Mouse (Mus musculus): Measurements from ENCODE around the gene Srebf1.
A peak's percentile ranks its signal among the peaks of the same experiment; 100 is the strongest.

The Srebf1 gene

DNA sequence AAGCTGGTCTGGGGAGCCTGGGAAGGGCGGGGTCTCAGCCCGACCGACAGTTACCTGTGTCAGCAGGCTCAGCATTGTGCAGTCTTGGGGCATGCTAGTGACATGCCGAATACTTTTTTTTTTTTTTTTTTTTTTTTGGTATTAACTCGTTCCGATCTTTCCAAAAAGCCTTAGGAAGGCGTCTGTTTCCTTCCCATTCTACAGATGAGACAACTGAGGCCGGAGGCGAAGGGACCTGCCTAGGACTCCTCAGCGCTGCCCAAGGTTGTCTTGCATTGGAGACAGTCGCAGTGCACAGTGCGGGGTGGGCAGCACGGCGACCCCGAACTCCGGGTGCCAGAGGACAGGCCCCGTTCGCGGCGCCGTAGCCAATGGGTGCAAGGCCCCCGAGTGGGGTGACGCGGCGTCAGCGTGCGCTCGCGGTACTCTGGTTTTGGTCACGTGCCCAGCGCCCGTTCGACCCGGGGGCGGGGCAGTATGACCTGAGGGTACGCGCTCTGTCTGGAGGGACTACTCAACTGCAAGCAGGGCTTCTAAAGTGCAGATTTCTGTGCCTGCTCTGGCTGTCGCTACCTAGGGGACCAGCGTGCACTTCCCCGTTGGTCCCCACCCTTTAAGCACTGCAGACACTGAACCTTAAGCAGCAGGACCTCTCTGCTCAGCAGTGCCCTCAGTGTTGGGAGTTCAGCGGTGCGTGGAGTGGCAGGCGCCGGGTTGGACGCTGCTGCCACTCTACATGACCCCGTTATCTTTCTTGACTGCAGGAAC, at the start of gene Srebf1:
Gene Srebf1, minus strand, starts transcription at position 113 of the 768 bp plus-strand sequence.
- DNase-seq (ENCODE audit: low read depth, low spot score): no peak

DNA sequence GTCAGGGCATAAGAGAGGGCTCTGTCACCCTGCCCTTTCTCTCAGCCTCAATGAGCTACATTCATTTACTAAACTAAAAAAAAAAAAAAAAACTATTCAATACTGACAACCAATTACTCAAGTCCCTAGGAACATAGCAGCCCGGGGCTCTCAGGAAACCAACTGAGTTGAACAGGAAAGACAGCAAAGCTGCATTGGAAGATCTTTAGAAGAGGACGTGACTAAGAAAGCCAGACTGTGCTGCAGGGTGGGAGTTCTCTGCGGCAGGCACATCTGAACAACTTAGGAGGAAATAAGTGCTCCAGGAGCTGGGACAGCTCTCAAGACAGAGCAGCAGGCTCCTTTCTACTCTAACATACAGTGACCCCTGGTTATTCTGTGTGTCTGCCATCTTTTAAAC, 46.2 kb upstream of the Srebf1 start:
- no peak for DNase-seq (ENCODE audit: low read depth, low spot score)

DNA sequence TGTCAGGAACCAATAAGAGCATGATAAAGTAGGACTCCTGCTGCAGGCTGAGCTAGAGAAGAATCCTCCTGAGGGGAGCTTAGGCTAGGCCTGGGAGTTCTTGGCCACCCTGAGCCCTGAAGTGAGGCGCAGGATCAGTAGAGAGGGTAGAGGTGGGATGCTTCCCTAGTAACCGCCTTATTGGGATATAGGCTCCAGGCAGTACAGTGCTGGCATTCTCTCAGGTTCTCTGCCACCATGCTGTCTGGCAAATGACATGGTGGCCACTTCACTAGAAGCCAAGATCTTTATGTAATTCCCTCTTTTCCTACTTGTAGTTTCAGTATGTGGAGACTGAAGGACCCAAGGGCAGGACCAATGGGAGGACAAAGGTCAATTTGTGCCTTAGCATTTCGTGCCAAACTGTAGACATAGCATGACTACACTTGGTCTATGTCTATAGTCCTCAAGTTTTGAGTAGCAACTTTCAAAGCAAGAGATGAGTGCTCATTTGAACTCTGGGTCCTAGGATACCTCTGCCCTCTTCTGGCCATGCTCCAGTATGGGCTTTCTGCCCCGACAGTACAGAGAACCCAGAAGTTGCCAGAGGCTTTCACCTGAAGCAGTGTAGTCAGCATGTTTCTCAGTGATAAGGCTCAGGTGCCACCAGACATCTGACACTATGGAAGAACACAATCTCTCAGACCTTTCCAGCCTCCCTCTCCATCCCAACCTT, 43.0 kb upstream of the Srebf1 start:
- DNase-seq (ENCODE audit: low read depth, low spot score): no peak

DNA sequence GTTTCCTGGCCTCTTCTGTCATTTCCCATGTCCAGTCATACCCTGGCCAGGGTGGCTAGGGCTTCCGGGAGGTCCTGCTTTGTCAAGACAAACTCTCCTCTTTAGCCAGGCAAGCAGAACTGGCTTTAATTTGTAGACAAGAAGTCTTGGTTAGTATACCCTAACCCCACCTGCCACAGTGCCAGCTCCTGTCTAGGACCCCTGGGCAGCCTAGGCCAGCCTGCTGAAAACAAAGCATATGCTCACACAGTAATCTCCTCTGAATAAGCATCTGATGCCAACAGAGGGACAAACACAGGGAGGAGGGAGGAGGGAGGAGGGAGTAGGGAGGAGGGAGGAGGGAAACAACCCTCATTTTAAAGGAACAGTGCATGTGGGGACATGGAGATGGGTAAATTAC, 42.3 kb upstream of the Srebf1 start:
- no peak for DNase-seq (ENCODE audit: low read depth, low spot score)

DNA sequence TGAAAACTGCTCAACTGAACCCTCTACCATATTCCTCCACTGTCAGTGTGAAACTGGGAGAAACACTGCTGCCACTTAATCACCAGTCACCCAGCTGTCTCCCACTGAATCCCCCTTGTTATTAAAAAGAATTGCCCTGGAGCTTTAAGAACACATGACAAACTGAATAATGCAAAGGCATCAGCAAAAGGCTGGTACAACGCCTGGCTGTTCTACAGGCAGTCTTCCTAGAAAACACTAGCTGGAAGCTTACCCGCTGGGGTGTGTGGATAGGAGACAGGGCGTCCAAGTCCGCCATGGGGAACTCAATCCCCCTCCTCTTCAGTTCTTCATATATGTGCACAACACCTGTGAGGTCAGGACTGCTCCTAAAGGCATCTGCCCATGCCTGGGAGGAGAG, 40.0 kb upstream of the Srebf1 start:
- no peak for DNase-seq (ENCODE audit: low read depth, low spot score)

DNA sequence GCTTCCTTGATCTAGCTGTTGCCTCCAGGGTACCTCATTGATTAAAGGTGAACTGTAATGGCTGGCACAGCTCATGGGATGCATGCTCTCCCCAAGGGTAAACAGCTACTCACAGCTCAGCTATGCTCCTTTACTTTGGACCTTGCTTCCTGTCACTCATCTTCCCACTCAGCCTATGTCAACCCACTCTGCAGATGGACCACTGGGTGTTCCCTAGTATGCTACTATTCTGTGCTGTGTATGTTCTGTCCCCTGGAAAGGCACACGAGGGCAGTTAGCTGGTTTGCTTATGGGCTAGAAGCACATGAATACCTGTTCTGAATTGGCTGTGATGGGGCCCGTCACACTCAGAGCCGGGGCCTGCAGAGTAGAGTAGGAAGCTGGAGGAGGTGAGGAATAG, 38.4 kb upstream of the Srebf1 start:
- DNase-seq (ENCODE audit: low read depth, low spot score): no peak

DNA sequence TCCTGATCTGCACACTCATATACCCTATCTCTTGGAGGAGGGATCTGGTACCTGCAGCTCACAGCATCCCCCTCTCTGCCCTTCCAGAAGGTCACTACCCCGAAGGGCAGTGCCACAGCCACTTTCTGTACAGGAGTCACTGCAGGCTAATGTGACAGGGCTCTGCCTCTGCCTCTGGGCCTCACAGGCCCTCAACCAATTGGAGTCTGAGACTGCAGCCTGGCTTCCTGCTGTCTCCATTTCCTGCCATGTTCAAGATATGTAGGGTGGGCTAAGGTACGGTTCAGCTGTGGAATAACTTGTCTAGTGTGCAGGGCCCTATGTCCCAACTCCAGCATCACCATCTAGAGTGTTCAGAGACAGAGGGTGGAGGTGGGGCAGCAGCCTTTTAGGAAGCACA, 35.3 kb upstream of the Srebf1 start:
- no peak for DNase-seq (ENCODE audit: low read depth, low spot score)

DNA sequence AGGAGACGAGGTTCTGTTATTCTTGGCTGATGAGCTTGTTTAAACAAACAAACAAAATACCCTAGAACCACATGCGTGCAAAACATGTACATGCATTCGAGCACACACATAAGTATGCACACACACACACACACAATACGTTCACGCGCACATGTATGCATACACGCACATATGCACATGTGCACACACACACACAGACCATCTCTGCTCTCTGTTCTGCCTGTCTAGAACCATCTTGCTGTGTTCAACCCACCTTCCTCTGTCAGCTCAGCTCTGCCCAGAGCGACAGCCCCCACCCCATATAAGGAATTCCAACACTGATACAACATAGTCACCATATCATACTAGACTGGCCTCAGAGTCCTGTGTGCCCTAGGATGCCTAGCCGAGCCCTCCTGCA, 34.3 kb upstream of the Srebf1 start:
- DNase-seq (ENCODE audit: low read depth, low spot score): no peak

DNA sequence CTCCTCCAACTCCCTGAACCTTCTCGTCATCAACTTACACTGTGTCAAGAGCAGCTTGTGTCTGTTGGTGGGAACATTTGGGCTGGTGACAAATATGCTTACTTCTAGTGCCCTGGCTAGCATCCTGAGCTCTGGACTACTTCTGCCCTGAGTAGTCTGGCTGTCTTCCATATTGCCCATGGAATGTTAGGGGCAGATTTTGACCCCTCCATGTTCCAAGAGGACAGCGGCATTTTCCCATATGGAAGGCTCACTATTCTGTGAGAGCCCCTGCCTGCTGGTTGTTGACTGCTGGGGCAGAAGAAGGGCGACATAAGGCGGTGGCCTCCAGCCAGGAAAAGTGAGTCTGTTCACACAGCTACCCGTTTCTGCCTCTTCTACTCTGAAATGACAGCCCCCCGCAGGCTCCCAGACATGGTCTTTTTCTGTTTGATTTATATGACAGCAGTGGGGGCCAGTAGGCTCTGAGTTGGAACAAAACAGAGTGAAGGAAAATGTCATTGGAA, 33.8 kb upstream of the Srebf1 start:
- DNase-seq (ENCODE audit: low read depth, low spot score): peak; percentile 16

DNA sequence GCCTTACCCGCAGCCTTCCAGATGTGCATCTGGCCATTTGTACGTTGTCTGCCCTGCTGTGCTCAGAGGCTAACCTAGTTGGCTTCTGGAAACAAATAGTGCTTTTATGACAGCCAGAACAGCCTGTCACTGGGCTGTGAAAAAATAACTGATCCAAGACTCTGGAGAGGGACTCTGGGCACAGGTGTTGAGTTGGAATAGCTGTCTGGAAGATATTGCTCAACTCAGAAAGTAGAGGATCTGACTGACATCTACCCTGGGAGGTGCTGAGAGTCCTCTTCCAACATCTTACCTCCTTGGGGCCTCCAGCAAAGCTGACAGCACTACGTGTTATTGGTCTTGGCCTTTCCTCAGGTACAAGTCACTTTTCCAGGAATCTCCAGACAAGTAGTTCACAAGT, 33.3 kb upstream of the Srebf1 start:
- no peak for DNase-seq (ENCODE audit: low read depth, low spot score)

DNA sequence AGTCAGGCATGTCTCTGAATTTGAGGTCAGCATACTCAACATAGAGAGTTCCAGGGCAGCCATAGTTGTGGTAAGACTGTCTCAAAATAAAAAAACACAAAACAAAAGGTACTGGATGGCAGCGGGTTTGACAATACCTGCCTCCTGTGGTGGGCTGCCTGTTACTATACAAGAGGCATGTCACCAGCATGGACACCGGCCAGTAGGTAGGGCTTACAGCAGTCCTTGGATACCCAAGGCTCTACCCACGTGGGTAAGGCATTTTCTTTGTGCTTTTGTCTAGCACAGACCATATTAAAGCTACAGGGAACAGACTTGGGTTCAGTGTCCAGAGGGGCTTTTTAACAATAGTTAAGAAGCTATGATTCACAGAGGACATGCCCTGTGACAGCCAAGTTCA, 32.8 kb upstream of the Srebf1 start:
- DNase-seq (ENCODE audit: low read depth, low spot score): no peak

DNA sequence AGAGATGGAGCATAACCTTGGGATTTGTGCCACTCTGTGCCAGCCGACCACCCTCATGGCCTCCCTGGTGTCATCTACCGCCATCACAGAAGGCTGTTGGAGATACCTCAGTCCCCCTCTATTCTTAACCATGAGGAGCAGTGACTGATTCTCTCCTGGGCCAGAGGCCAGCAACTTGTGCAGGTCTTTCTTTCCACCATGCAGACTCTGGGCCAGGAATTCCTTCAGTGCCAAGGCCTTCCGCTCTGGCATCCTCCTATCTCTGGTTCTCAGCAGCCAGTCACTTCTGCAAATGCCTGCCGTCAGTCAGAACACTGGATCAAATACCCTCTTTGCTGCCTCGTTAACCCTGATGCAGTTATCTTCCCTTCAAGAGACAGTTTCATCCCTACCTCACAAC, 31.9 kb upstream of the Srebf1 start:
- DNase-seq (ENCODE audit: low read depth, low spot score): peak; percentile 6

DNA sequence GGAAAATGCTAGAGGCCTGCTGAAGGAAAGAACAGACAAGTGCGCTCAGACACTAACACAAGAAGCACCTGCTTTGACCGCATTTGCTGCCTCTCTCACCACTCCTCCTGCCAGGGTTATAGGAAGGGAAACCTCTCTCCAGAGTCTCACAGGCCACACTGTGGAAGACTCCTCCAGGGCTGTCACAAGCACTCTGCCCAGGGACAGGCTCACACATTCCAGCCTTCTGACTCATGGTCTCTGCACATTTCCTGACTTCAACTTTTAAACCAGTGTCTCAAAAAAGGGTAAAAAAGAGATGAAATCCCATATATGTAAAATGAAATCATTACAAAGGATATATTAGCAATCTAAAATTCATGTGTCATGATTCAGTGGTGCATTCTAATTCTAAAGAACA, 31.2 kb upstream of the Srebf1 start:
- DNase-seq (ENCODE audit: low read depth, low spot score): peak; percentile 74

DNA sequence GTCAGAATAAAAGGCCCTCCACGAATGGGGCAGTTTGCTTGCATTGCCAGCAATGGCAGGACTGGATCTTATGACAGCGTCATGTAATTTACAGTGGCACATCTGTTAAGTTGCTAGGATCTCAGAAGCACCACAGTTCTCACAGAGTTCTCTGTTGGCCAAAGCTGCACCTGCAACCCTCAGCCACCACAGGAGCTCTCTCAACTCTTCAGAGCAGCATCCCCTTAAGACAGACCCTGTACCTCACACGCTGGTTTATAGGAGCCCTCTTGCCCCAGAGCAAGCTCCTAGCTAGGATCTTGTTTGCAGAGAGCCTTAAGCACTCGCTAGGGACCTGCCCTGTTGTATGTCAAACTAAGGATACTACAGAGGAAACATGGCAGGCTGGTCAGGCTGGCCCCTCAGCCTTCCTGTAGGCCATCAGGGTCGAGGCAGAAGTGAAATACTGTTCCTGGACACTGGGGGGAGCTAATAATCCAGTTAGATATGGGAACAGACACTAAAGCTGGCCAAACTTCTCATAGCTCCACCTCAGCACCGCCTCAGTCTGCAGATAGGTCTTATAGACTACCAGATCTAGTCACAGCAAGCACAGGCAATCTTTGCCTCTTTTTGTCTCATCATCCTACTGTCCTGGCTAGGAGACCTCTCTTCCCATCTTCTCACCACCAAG, 28.7 kb upstream of the Srebf1 start:
- DNase-seq (ENCODE audit: low read depth, low spot score): peak; percentile 50

DNA sequence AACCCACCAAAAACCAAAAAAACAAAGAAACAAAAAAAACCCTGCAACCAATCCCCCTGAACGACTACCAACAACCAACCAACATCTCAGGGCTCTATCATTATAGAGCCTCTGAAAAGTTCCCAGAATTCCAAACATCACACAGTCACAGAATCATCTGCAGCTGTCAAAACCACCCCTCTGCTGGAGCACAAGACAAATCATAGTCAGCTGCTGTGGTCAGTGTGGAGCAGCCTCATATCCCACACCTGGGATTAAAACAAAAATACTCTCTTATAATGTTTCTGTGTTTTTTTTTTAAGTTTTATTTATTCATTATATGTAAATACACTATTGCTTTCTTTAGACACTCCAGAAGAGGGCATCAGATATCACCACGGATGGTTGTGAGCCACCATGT, 27.5 kb upstream of the Srebf1 start:
- no peak for DNase-seq (ENCODE audit: low read depth, low spot score)

DNA sequence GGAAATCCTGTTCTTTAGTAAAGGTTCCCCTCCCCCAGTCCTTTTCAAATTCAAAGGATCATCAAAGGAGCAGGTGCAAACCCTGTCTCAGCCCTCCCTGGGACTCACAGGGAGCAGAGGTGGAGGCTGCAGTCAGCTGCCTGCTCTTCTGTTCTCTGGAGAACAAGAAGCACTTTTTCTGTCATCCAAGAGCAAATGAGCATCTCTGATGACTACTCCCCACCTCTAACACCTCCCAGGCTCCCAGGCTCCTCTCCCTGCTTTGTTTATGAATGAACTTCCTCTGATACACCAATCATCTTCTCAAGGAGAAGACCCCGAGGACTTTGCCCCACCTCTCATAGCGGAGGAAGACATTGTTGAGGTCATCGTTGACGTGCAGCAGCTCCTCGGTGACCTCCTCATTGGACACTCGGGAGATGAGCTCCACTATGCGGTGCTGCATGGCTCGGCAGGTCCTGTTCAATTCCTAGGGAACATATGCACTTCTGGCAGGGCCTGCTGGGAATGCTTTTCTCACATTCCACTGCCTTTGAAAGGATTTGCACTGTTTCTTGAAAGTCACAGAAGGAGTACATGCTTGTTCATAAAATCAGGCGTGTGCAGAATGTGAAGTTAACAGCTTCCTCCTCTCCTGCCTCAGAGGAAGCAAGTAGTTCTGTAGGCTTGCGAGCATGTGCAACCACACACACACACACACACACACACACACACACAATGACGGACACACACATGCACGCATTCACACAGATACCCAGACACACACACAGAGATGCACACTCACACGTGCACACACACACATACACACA, 26.4 kb upstream of the Srebf1 start:
- DNase-seq (ENCODE audit: low read depth, low spot score): no peak

DNA sequence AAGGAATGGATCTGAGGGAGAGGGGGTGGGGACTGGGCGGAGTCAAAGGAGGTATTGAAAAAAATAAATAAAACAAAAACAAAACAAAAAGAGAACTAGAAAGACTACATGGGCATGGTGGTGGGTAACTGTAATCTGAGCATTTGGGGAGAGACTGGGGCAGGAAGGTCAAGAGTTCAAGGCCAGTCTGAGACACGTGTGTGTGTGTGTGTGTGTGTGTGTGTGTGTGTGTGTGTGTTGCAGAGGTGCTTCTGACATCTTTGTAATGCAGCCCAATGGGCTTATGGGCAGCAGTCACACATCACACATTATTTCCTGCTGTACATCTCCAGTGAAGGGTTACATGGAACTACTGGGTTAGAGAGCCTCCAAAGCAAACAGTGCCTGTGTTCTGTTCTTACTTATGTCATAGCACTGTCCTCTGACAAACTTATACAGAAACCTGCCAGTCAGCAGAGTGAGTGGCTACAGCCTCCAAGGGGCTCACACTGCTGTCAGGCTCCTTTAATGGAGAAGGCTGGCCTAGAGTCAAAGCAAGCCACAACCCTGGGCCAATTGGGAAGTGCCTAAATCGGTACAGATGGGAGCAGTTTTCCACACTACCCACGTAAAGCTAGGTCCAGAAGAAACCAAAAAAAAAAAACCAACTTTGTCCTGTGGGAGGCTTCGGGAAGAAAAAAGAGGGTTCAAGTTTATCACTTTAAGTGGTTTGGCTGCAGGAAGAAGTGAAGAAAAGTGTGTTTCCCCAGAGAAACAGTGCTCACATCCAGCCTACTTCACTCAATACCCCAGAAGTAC, 25.6 kb upstream of the Srebf1 start:
- DNase-seq (ENCODE audit: low read depth, low spot score): no peak

DNA sequence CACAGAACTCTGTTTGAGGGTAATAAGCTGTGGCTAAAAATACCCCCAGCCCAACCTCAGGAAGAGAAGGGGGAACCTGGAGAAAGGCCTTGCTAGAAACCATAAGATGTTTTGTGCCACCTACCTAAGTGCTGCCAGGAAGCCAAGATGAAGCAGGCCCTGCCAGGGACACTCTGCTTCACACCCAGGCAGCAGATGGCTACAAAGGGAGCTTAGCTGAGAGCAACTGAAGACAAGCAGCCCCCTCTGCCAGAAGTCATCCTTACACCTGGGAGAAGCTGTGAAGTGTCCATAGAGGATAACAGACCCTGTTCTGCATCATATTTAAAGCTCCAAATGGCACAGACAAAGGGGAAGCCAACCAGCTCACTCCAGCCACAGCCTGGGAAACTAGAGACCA, 23.7 kb upstream of the Srebf1 start:
- DNase-seq (ENCODE audit: low read depth, low spot score): no peak

DNA sequence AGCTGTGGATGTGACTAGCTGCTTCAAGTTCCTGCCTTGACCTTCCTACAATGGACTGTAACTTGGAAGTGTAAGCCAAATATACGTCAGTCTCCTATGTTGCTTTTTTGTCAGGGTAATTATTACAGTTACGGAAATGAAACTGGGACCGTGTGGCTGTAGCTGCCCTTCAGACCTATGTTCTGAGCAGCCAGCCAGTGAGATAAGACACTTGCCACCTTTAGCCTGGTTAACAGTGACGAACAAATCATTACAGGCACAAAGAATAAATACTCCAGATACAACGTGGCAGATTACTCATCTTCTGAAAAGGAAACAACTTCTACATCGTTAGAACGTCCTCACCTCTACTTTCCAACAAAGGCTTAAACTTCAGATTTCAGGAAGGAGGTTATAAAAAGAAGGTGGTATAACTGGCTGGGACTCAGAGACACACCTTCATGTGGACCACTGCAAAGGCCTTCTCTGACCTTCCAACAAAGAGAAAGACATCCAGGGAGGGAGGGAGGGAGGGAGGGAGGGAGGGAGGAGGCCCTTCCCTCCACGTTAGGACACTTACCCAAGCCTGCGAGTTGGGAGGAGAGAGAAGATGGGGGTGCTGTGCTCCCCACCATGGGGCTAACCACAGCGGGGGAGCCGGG, 22.2 kb upstream of the Srebf1 start:
- no peak for DNase-seq (ENCODE audit: low read depth, low spot score)

DNA sequence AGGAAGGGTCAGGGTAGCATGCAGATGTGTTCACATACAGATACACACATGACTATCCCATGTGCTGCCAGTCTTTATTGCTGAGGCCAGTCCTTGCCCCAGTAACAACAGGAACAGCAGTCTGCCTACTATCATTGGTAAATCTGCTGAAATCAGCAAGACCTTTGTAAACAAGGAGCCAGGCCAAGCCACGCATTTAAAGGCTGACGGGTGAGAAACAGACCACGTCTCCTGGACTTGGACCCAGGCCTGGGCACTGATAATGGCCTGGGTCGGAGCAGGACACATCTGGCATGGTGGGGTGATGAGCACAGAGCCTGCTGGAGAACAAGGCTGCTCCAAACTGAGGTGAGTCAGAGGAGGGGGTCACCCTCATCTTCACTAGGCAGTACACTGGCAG, 18.1 kb upstream of the Srebf1 start:
- DNase-seq (ENCODE audit: low read depth, low spot score): no peak
